Mouse (Mus musculus) heart, adult 2 months (tissue): ENCODE data around the gene Vps54.

Experiments used
- CTCF ChIP-seq: fragments of 200-600 bp; IDR thresholded peaks from 2 replicates; pipeline ENCODE4 v1.8.1; 2022; ENCODE audit warnings: antibody characterized with exemption, mild to moderate bottlenecking, moderate library complexity
- EP300 ChIP-seq: fragments of 200-500 bp; IDR thresholded peaks from 2 replicates; pipeline ENCODE4 v1.6.1; 2011; ENCODE audit warnings: low read depth, low read length, control low read depth; ENCODE audit not compliant: insufficient read depth
- POLR2A ChIP-seq: fragments of 200-500 bp; IDR thresholded peaks from 2 replicates; pipeline ENCODE4 v1.6.1; 2011; ENCODE audit warnings: mild to moderate bottlenecking, low read depth, low read length, control low read depth; ENCODE audit not compliant: insufficient read depth

DNA sequence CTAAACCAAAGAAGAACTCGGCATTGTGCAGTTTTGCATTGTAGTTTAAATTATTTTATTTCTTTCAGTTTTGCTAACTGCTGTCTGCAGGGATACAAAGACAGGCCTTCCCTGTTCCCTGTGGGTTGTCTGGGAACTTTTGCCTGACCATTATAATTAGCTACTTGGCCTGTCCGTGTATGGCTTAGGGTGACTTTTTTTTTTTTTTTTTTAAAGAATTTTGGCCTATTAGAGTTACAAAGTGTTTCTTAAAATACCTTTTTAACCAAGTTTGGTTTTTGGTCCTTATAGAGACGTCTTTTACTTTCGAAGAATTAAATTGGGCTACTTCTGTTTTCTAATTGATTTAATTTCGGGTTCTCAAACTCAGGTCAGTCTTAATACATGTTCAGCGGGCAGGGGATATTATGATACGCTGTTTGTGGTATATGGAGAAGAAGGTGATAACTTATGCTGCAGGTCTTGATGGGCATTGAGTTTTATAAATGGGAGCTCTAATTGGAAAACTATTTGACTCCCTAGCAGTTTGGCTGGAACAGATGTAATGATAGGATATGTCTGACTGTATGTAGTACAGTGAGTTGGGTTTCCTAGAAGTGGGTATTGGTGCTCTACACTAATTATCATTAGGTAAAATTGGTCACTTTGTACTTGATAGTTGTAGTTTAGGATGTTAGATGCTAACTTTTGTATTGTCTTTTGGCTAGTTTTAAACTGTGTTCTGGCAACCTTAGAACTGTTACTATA lies 855 bp downstream of the Vps54 start:
- no peak for TF ChIP-seq CTCF
- no peak for TF ChIP-seq EP300
- TF ChIP-seq POLR2A: no peak
